Mouse (Mus musculus) forebrain, embryonic 14.5 days (tissue): Measurements from ENCODE around the gene C2cd5. TPM values are rescaled to one million over a fixed set of nuclear protein-coding genes. Genes with fewer than 3 reads are reported as not detected.

Experiments used
- ATAC-seq: fragments of 200-750 bp; cut with Nextera tagmentation; 2 replicates; pipeline ENCODE4 v1.8.0; 2017; ENCODE audit warnings: mild to moderate bottlenecking, moderate library complexity
- DNase-seq: peaks from one replicate; pipeline ENCODE4 v3.0.0-alpha.2; 2015; ENCODE audit warnings: low spot score
- H3K27ac ChIP-seq: fragments of 300-500 bp; sonication (generic); 2 replicates; pipeline ENCODE4 v1.5.1; 2014; ENCODE audit warnings: low read depth, mild to moderate bottlenecking, control low read depth, low read length, moderate library complexity
- H3K27me3 ChIP-seq: fragments of 300-500 bp; sonication (generic); replicated peaks from 2 replicates; pipeline ENCODE4 v1.6.1; 2014; ENCODE audit warnings: low read length, control low read depth, mixed read lengths; ENCODE audit not compliant: control insufficient read depth, insufficient read depth
- H3K36me3 ChIP-seq: fragments of 300-500 bp; sonication (generic); 2 replicates; pipeline ENCODE4 v1.6.1; 2014; ENCODE audit warnings: low read length, control low read depth; ENCODE audit not compliant: control insufficient read depth, insufficient read depth
- H3K4me1 ChIP-seq: fragments of 300-500 bp; sonication (generic); 2 replicates; pipeline ENCODE4 v1.6.1; 2014; ENCODE audit warnings: antibody characterized with exemption, low read length, control low read depth; ENCODE audit not compliant: control insufficient read depth, insufficient read depth
- H3K4me2 ChIP-seq: fragments of 300-500 bp; sonication (generic); 2 replicates; pipeline ENCODE4 v1.6.1; 2014; ENCODE audit warnings: mild to moderate bottlenecking, control low read depth, low read length
- H3K4me3 ChIP-seq: fragments of 300-500 bp; sonication (generic); 2 replicates; pipeline ENCODE4 v1.5.1; 2014; ENCODE audit warnings: low read depth, low read length, control low read depth
- H3K9ac ChIP-seq: fragments of 300-500 bp; sonication (generic); 2 replicates; pipeline ENCODE4 v1.6.1; 2014; ENCODE audit warnings: mild to moderate bottlenecking, low read length, control low read depth, moderate library complexity
- H3K9me3 ChIP-seq: fragments of 300-500 bp; sonication (generic); replicated peaks from 2 replicates; pipeline ENCODE4 v1.6.1; 2016; ENCODE audit warnings: low read length, control low read depth, mixed read lengths; ENCODE audit not compliant: control insufficient read depth
- WGBS: fragments of 180-500 bp; shearing (Covaris S2); extraction: QIAGEN DNeasy Blood & Tissue Kit; methylation state at CpG from one replicate; pipeline ENCODE4 v1.1.7; 2014; 5-methylcytosine and 5-hydroxymethylcytosine counted together
- polyA plus RNA-seq: library from polyadenylated mRNA; unstranded; fragments of >200 nt; fragmentation: Nextera tagmentation; extraction: Ambion mirVana; gene quantifications from 2 replicates; pipeline ENCODE4 v1.2.1, GENCODE M21; 2014

C2cd5 gene
- polyA plus RNA-seq, 1 experiment from 2014 or later, result 23.3 TPM

DNA sequence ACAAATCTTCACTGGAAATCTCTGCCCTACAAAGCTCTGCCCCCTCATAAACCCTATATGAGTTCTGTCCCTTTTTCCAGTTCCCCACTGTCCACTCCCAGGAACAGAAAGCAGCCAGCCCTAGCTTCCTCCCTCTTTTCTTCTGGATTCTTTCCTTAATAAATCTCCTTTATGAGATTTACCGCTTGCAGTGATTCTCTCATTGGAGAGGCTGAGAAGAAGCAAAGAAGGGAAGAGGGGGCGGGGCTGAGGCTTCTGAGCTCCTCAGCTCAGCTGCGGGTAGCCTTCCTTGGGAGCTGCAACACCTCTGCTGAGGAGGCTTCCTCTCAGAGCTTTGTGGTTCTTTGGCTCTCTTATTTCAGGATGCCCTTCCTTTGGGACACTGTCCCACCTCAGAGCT is 30.0 kb upstream of the C2cd5 start:
- H3K9ac ChIP-seq, result no peak overlapping the region
- H3K4me3 ChIP-seq, result no peak overlapping the region
- H3K9me3 ChIP-seq, result 0 out of 2 replicates have a peak, but pooled peaks cover 2% of the 10 kb centered on the region
- 87% methylated on average over 3 of the region's 3 CpGs for WGBS
- no peak overlapping the region for H3K4me2 ChIP-seq
- no peaks in the 10 kb centered on the region for H3K27me3 ChIP-seq
- H3K4me1 ChIP-seq, result no peaks in the 10 kb centered on the region
- no peak overlapping the region for H3K27ac ChIP-seq
- ATAC-seq (no peak), DNase-seq (no peak)
- H3K36me3 ChIP-seq, result no peaks in the 10 kb centered on the region

DNA sequence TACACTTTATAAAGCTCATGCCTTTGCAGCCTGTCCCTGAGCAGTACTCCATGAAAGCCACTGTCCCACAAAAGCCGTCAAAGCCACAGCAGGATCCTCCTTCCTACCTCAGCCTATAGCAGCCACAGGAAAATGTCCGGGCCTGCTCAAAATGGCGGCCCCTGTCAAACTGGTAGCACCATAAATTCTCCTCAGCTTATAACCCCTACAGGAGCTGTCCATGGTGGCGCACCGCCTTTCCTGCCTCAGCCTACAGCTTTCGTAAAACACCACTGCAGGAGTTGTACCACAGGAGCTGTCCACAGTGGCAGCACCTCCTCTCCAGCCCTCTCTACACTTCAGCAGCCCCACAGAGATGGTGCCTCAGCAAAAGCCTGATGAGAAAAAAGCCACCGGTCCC is 29.5 kb upstream of the C2cd5 start:
- 92% methylated on average over 7 of the region's 7 CpGs for WGBS

GRCm38 (mm10) chr6:143125721-143126120 is 25.8 kb upstream of the C2cd5 start:
- no peak overlapping the region for H3K4me2 ChIP-seq
- ATAC-seq (no peak), DNase-seq (no peak)
- H3K27me3 ChIP-seq, result no peaks in the 10 kb centered on the region
- H3K9me3 ChIP-seq, result 0 out of 2 replicates have a peak, but pooled peaks cover 2% of the 10 kb centered on the region
- no peaks in the 10 kb centered on the region for H3K36me3 ChIP-seq
- no peak overlapping the region for H3K4me3 ChIP-seq
- no peak overlapping the region for H3K9ac ChIP-seq
- H3K27ac ChIP-seq, result no peak overlapping the region
- H3K4me1 ChIP-seq, result no peaks in the 10 kb centered on the region

More for the DNA sequence above, 29.5 kb upstream of the C2cd5 start:
- Histone ChIP-seq H3K9me3 (0 out of 2 replicates have a peak, but pooled peaks cover 2% of the 10 kb centered on the region), H3K4me3 (no peak overlapping the region), H3K4me1 (no peaks in the 10 kb centered on the region), H3K4me2 (no peak overlapping the region), H3K27me3 (no peaks in the 10 kb centered on the region), H3K9ac (no peak overlapping the region), H3K36me3 (no peaks in the 10 kb centered on the region), H3K27ac (no peak overlapping the region)
- no peak for ATAC-seq
- DNase-seq, result no peak

DNA sequence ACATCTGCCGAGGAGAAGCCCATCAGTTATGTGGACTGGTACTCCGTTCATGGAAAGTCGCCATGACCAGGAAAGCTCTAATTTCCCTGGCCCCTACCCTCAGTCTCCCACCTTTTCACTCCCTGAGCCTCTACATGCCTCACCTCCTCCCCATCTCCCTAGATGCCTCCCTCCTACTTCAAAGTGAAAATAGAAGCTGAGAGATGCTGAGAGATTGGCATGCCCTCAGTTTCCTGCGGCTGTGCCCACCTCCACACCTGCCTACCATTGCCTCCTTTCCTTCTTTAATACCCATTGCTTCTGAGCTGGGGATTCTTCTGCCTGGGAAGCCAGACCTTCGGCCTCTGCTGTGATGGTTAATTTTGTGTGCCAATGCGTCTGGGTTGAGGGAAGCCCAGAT is 19.4 kb upstream of the C2cd5 start:
- H3K9me3 ChIP-seq, result no peaks in the 10 kb centered on the region
- DNase-seq (no peak), ATAC-seq (no peak)
- H3K36me3 ChIP-seq, result no peaks in the 10 kb centered on the region
- no peaks in the 10 kb centered on the region for H3K27me3 ChIP-seq
- no peaks in the 10 kb centered on the region for H3K4me1 ChIP-seq
- H3K4me3 ChIP-seq, result no peak overlapping the region
- H3K4me2 ChIP-seq, result no peak overlapping the region
- H3K9ac ChIP-seq, result no peak overlapping the region
- 97% methylated on average over 6 of the region's 6 CpGs for WGBS
- no peak overlapping the region for H3K27ac ChIP-seq

GRCm38 (mm10) chr6:143116779-143117178 is 16.8 kb upstream of the C2cd5 start:
- no peak overlapping the region for H3K4me2 ChIP-seq
- H3K4me3 ChIP-seq, result no peak overlapping the region
- DNase-seq, result no peak
- no peaks in the 10 kb centered on the region for H3K9me3 ChIP-seq
- H3K36me3 ChIP-seq, result no peaks in the 10 kb centered on the region
- H3K27ac ChIP-seq, result no peak overlapping the region
- no peaks in the 10 kb centered on the region for H3K27me3 ChIP-seq
- 54% methylated on average over 6 of the region's 6 CpGs for WGBS
- no peaks in the 10 kb centered on the region for H3K4me1 ChIP-seq
- no peak for ATAC-seq
- no peak overlapping the region for H3K9ac ChIP-seq

GRCm38 (mm10) chr6:143115505-143115904 is 15.6 kb upstream of the C2cd5 start:
- no peak for DNase-seq
- no peak overlapping the region for H3K4me3 ChIP-seq
- H3K9ac ChIP-seq, result no peak overlapping the region
- no peaks in the 10 kb centered on the region for H3K4me1 ChIP-seq
- H3K9me3 ChIP-seq, result no peaks in the 10 kb centered on the region
- H3K27me3 ChIP-seq, result no peaks in the 10 kb centered on the region
- H3K36me3 ChIP-seq, result no peaks in the 10 kb centered on the region
- ATAC-seq, result no peak
- no peak overlapping the region for H3K27ac ChIP-seq
- WGBS, result 87% methylated on average over 5 of the region's 5 CpGs
- H3K4me2 ChIP-seq, result no peak overlapping the region

DNA sequence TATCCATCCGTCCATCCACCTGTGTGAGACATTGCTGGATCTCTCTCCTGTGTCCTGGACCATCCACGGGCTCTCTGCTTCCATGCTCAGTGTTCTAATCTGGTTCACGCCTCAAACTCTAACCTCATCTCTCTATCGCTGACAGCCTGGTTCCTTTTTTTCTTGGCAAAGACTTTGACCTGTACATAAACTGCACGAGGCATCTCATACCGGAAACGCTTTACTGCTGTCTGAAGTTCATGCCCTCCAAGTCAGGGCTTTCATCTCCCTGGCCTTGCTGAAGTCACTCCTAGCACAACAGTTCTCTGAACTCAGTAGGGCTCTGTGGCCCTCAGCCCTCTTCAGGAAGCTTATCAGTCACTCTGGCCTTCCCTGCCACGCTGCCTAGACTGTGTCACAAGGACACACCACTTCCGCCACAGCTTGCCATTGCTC is 15.1 kb upstream of the C2cd5 start:
- WGBS, result 82% methylated on average over 9 of the region's 9 CpGs
- H3K27ac ChIP-seq, result no peak overlapping the region
- no peak for DNase-seq

GRCm38 (mm10) chr6:143114556-143114955 is 14.6 kb upstream of the C2cd5 start:
- no peaks in the 10 kb centered on the region for H3K4me1 ChIP-seq
- H3K9ac ChIP-seq, result no peak overlapping the region
- H3K36me3 ChIP-seq, result no peaks in the 10 kb centered on the region
- ATAC-seq, result no peak
- H3K4me2 ChIP-seq, result no peak overlapping the region
- H3K4me3 ChIP-seq, result no peak overlapping the region
- no peak overlapping the region for H3K27ac ChIP-seq
- WGBS, result 8% methylated on average over 2 of the region's 2 CpGs
- no peaks in the 10 kb centered on the region for H3K9me3 ChIP-seq
- no peaks in the 10 kb centered on the region for H3K27me3 ChIP-seq
- peak; percentile 12 for DNase-seq

More for the DNA sequence above, 15.1 kb upstream of the C2cd5 start:
- no peaks in the 10 kb centered on the region for H3K27me3 ChIP-seq
- H3K9ac ChIP-seq, result no peak overlapping the region
- H3K9me3 ChIP-seq, result no peaks in the 10 kb centered on the region
- no peak overlapping the region for H3K4me3 ChIP-seq
- no peak overlapping the region for H3K4me2 ChIP-seq
- no peaks in the 10 kb centered on the region for H3K36me3 ChIP-seq
- ATAC-seq, result no peak
- H3K4me1 ChIP-seq, result no peaks in the 10 kb centered on the region

DNA sequence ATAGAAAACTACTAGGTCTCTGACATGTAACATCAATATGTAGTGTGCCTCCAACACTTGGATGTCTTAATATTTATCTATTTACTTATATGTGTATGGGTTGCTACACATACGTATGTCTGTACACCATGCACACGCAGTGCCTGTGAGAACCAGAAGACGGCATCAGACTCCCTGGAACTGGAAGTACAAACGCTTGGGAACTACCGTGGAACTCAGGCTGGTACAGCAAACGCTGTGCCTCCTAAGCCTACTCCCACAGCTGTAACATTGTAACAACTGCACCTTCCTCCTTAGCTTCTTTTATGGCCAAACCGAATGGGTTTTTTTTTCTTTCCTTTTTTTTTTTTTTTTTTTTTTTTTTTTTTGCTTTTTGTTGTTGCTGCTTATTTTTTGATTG is 10.4 kb upstream of the C2cd5 start:
- Histone ChIP-seq H3K9me3 (no peaks in the 10 kb centered on the region), H3K27ac (no peak overlapping the region), H3K4me3 (no peak overlapping the region), H3K36me3 (no peaks in the 10 kb centered on the region), H3K4me2 (no peak overlapping the region), H3K27me3 (no peaks in the 10 kb centered on the region), H3K4me1 (no peaks in the 10 kb centered on the region), H3K9ac (no peak overlapping the region)
- DNase-seq, result no peak
- WGBS, result 90% methylated on average over 7 of the region's 7 CpGs
- ATAC-seq, result no peak
